Mouse (Mus musculus) olfactory bulb, adult 2 months (tissue): Measurements from ENCODE around the gene Fndc5.

Experiments used
- CTCF ChIP-seq: fragments of 200-500 bp; IDR thresholded peaks from 2 replicates; pipeline ENCODE4 v1.5.1; 2012; ENCODE audit warnings: low read depth, mild to moderate bottlenecking, low read length, moderate library complexity; ENCODE audit not compliant: insufficient read depth
- POLR2A ChIP-seq: fragments of 200-500 bp; IDR thresholded peaks from 2 replicates; pipeline ENCODE4 v1.6.1; 2012; ENCODE audit warnings: mild to moderate bottlenecking, low read depth, low read length, moderate library complexity; ENCODE audit not compliant: insufficient read depth

DNA sequence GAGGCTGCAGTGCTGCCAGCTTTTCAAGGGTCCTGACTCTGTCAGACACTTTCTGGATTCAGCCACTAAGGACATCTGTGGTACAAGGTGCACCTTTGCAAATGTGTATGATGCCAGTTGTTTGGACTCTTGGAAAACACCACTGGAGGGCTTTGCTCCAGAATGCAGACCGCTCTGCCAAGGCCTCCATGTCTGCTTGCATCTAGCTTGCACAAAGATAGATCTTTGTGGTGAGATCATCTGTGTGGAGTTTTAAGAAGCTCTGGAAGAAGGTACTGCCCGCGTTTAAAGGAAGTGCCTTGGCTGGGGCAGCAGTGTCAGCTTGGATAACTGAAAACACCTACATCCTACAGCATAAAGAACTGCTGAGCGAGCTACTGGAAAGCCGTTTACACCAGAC is 6.7 kb downstream of the Fndc5 start:
- TF ChIP-seq CTCF (no peak), POLR2A (no peak)
